Mouse (Mus musculus) liver, adult 2 months (tissue): Measurements from ENCODE around the gene Gm17482. TPM values are rescaled to one million over a fixed set of nuclear protein-coding genes. Genes with fewer than 3 reads are reported as not detected.
A peak's percentile ranks its signal among the peaks of the same experiment; 100 is the strongest.

Experiments
- DNase-seq: peaks from one replicate; pipeline ENCODE4 v3.0.0-alpha.2; 2011; ENCODE audit warnings: low read depth, low spot score; ENCODE audit errors: extremely low read depth
- H3K27ac ChIP-seq: fragments of 200-500 bp; replicated peaks from 2 replicates; pipeline ENCODE4 v1.5.1; 2012; ENCODE audit warnings: low read depth, mild to moderate bottlenecking, control low read depth, inconsistent platforms, low read length; ENCODE audit not compliant: insufficient read depth
- H3K27me3 ChIP-seq: fragments of 200-500 bp; 2 replicates; pipeline ENCODE4 v1.6.1; 2012; ENCODE audit warnings: mild to moderate bottlenecking, moderate library complexity, low read length, inconsistent platforms; ENCODE audit not compliant: control insufficient read depth, insufficient read depth
- H3K36me3 ChIP-seq: fragments of 200-500 bp; 2 replicates; pipeline ENCODE4 v1.6.1; 2012; ENCODE audit warnings: low read length, inconsistent platforms; ENCODE audit not compliant: control insufficient read depth, insufficient read depth
- H3K4me1 ChIP-seq: fragments of 200-500 bp; 2 replicates; pipeline ENCODE4 v1.6.1; 2011; ENCODE audit warnings: low read length; ENCODE audit not compliant: control insufficient read depth, insufficient read depth
- H3K4me3 ChIP-seq: fragments of 200-500 bp; 2 replicates; pipeline ENCODE4 v1.5.1; 2011; ENCODE audit warnings: low read depth, mild to moderate bottlenecking, control low read depth, low read length, moderate library complexity; ENCODE audit not compliant: insufficient read depth
- H3K79me2 ChIP-seq: fragments of 200-500 bp; 2 replicates; pipeline ENCODE4 v1.6.1; 2012; ENCODE audit warnings: inconsistent platforms, mild to moderate bottlenecking, low read length, moderate library complexity; ENCODE audit not compliant: control insufficient read depth, insufficient read depth
- H3K9ac ChIP-seq: fragments of 200-500 bp; 2 replicates; pipeline ENCODE4 v1.6.1; 2012; ENCODE audit warnings: low read depth, mild to moderate bottlenecking, control low read depth, inconsistent platforms, low read length
- CTCF ChIP-seq: fragments of 200-500 bp; IDR thresholded peaks from 2 replicates; pipeline ENCODE4 v1.5.1; 2011; ENCODE audit warnings: low read depth, low read length, control low read depth
- POLR2A ChIP-seq: fragments of 200-500 bp; IDR thresholded peaks from 2 replicates; pipeline ENCODE4 v1.6.1; 2011; ENCODE audit warnings: low read length, control low read depth; ENCODE audit not compliant: insufficient read depth; ENCODE audit errors: extremely low read depth
- WGBS: fragments of 180-500 bp; shearing (Covaris S2); methylation state at CpG from one replicate; pipeline ENCODE4 v1.1.7; 2018; 5-methylcytosine and 5-hydroxymethylcytosine counted together
- polyA plus RNA-seq: library from polyadenylated mRNA; depleted of rRNA; stranded (reverse); fragments of >200 nt; gene quantifications from 2 replicates; pipeline ENCODE4 v1.2.3, GENCODE M21; 2012
- total RNA-seq: library from RNA; depleted of rRNA; stranded (reverse); fragments of >200 nt; gene quantifications from 2 replicates; pipeline ENCODE4 v1.2.3, GENCODE M21; 2014

Gene Gm17482
- total and polyA plus RNA-seq, 2 experiments, result not detected

DNA sequence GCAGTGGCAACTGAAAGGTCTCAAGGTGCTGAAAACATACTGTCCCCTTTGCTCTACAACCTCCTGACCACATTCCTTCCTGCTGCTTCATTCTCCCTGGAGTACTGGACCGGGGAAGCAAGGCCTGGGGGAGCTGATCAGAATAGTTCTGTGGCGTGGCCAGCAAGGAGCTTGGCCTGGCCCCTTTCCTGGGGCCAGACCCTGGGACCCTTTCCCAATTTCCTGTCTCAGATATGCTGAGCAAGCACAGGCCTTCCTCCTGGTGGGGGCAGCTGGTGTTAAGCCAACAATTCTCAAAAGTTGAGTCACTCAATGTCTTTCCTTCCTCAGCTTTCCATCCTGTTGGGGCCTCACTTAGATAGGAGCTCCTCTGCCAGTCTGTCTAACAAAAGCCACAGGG, 42.9 kb downstream of the Gm17482 start:
- H3K9ac ChIP-seq, result no peak overlapping the region
- H3K4me3 ChIP-seq, result no peak overlapping the region
- TF ChIP-seq POLR2A (no peak), CTCF (no peak)
- no peaks in the 10 kb centered on the region for H3K79me2 ChIP-seq
- 79% methylated on average over 2 of the region's 2 CpGs for WGBS
- no peaks in the 10 kb centered on the region for H3K36me3 ChIP-seq
- no peak for DNase-seq
- no peaks in the 10 kb centered on the region for H3K27me3 ChIP-seq
- no peak overlapping the region for H3K27ac ChIP-seq
- no peaks in the 10 kb centered on the region for H3K4me1 ChIP-seq

DNA sequence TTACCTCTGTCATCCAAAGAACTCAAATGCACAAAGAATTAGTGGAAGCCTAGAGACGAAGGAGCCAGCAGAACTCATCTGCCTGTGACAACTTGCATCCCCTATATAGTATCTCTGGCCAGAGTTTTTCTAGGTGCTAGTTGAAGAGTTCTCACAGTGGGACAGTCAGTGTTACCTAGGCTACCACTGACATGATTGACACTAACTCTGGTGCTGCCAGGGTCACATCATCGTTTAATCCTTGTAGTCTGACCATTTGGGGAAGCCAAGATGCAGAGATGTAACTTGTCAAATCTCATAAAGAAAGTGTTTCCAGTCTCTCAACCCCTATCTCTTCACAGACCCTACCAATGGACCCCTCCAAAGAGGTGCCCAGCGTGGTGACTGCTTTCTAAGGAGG, 44.2 kb downstream of the Gm17482 start:
- Histone ChIP-seq H3K4me1 (no peaks in the 10 kb centered on the region), H3K36me3 (no peaks in the 10 kb centered on the region), H3K27me3 (no peaks in the 10 kb centered on the region), H3K27ac (no peak overlapping the region), H3K79me2 (no peaks in the 10 kb centered on the region), H3K9ac (no peak overlapping the region), H3K4me3 (no peak overlapping the region)
- WGBS, result 66% methylated on average over 3 of the region's 3 CpGs
- TF ChIP-seq POLR2A, result no peak
- TF ChIP-seq CTCF, result no peak
- DNase-seq, result no peak

DNA sequence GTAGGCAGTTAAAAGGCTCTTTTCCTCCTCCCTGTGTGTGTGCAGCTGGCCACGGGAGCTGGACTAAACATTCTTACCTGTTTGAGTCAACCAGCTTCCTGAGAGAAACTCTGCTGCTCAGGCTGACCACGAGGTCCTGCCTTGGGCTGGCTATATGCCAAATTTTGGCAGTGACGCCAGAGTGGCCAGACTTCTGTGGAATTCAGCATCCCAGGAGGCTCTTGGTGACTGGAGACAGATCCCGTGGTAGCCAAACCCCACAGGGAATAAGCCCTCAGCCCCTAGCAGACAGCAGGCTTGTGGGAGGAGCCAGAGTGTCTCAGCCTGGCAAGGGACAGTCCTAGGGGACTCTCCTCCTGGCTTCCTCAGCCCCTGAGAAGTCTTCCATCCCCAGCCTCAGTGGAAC, 44.7 kb downstream of the Gm17482 start:
- WGBS, result 21% methylated on average over 4 of the region's 4 CpGs
- no peaks in the 10 kb centered on the region for H3K79me2 ChIP-seq
- no peak overlapping the region for H3K9ac ChIP-seq
- TF ChIP-seq POLR2A (no peak), CTCF (no peak)
- peak; percentile 6 for DNase-seq
- no peak overlapping the region for H3K4me3 ChIP-seq
- no peaks in the 10 kb centered on the region for H3K36me3 ChIP-seq
- H3K27me3 ChIP-seq, result no peaks in the 10 kb centered on the region
- H3K4me1 ChIP-seq, result no peaks in the 10 kb centered on the region
- no peak overlapping the region for H3K27ac ChIP-seq

GRCm38 (mm10) chr6:115273346-115273745, 46.2 kb downstream of the Gm17482 start:
- no peak for DNase-seq
- no peaks in the 10 kb centered on the region for H3K4me1 ChIP-seq
- H3K27me3 ChIP-seq, result no peaks in the 10 kb centered on the region
- no peaks in the 10 kb centered on the region for H3K79me2 ChIP-seq
- 91% methylated on average over 10 of the region's 10 CpGs for WGBS
- no peak for TF ChIP-seq CTCF
- TF ChIP-seq POLR2A, result no peak
- H3K9ac ChIP-seq, result no peak overlapping the region
- H3K4me3 ChIP-seq, result no peak overlapping the region
- H3K36me3 ChIP-seq, result no peaks in the 10 kb centered on the region
- no peak overlapping the region for H3K27ac ChIP-seq

DNA sequence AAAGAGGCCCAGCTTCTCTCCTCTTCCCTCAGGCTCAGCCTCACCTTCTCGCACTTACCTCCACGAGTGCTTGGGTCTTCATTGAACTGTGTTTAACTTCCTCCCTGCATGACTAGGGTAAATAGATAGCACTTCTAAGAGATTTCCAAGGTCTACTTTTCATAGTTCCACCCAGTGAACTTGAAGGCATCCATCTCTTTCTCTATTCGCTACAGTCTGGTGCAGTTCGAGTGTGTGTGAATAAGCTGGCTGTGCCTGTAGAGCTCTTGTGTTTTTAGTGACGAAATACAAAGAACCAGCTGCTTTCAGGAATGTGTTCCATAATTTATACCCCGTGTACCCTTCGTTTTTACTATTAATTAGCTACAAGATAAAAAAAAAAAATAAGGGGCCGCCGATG, 47.6 kb downstream of the Gm17482 start:
- no peak for DNase-seq
- no peaks in the 10 kb centered on the region for H3K36me3 ChIP-seq
- no peak overlapping the region for H3K27ac ChIP-seq
- no peaks in the 10 kb centered on the region for H3K27me3 ChIP-seq
- H3K79me2 ChIP-seq, result no peaks in the 10 kb centered on the region
- no peak overlapping the region for H3K9ac ChIP-seq
- no peaks in the 10 kb centered on the region for H3K4me1 ChIP-seq
- no peak for TF ChIP-seq CTCF
- no peak for TF ChIP-seq POLR2A
- WGBS, result 83% methylated on average over 9 of the region's 9 CpGs
- H3K4me3 ChIP-seq, result no peak overlapping the region

GRCm38 (mm10) chr6:115275116-115275815, 48.1 kb downstream of the Gm17482 start:
- DNase-seq, result no peak
- Histone ChIP-seq H3K4me1 (no peaks in the 10 kb centered on the region), H3K4me3 (no peak overlapping the region), H3K27me3 (no peaks in the 10 kb centered on the region), H3K9ac (no peak overlapping the region), H3K27ac (no peak overlapping the region), H3K79me2 (no peaks in the 10 kb centered on the region), H3K36me3 (no peaks in the 10 kb centered on the region)
- TF ChIP-seq POLR2A (no peak), CTCF (no peak)
- WGBS, result 88% methylated on average over 10 of the region's 10 CpGs
